Mouse (Mus musculus) forebrain, embryonic 13.5 days (tissue): Measurements from ENCODE around the gene Patl2. TPM values are rescaled to one million over a fixed set of nuclear protein-coding genes. Genes with fewer than 3 reads are reported as not detected.
"Not testable (repeated sequence)": the region's sequence is repeated elsewhere in the genome, so short reads cannot be mapped to it uniquely, and the experiment has no call there.

Source experiments
- ATAC-seq: fragments of 200-750 bp; cut with Nextera tagmentation; 2 replicates; pipeline ENCODE4 v1.8.0; 2017
- H3K27ac ChIP-seq: fragments of 300-500 bp; sonication (generic); 2 replicates; pipeline ENCODE4 v1.5.1; 2015; ENCODE audit warnings: inconsistent platforms, mild to moderate bottlenecking, moderate library complexity
- H3K27me3 ChIP-seq: fragments of 300-500 bp; sonication (generic); 2 replicates; pipeline ENCODE4 v1.6.1; 2015; ENCODE audit warnings: mild to moderate bottlenecking, inconsistent platforms
- H3K36me3 ChIP-seq: fragments of 300-500 bp; sonication (generic); 2 replicates; pipeline ENCODE4 v1.6.1; 2015; ENCODE audit warnings: mild to moderate bottlenecking, inconsistent platforms; ENCODE audit not compliant: poor library complexity, severe bottlenecking
- H3K4me1 ChIP-seq: fragments of 300-500 bp; sonication (generic); 2 replicates; pipeline ENCODE4 v1.6.1; 2015; ENCODE audit warnings: inconsistent platforms
- H3K4me2 ChIP-seq: fragments of 300-500 bp; sonication (generic); 2 replicates; pipeline ENCODE4 v1.6.1; 2015; ENCODE audit warnings: inconsistent platforms, mild to moderate bottlenecking, moderate library complexity
- H3K4me3 ChIP-seq: fragments of 300-500 bp; sonication (generic); 2 replicates; pipeline ENCODE4 v1.5.1; 2015; ENCODE audit warnings: mild to moderate bottlenecking, inconsistent platforms
- H3K9ac ChIP-seq: fragments of 300-500 bp; sonication (generic); 2 replicates; pipeline ENCODE4 v1.6.1; 2015; ENCODE audit warnings: mild to moderate bottlenecking, inconsistent platforms
- H3K9me3 ChIP-seq: fragments of 300-500 bp; sonication (generic); replicated peaks from 2 replicates; pipeline ENCODE4 v1.6.1; 2016; ENCODE audit warnings: inconsistent platforms
- WGBS: fragments of 180-500 bp; shearing (Covaris S2); methylation state at CpG from one replicate; pipeline ENCODE4 v1.1.7; 2015; 5-methylcytosine and 5-hydroxymethylcytosine counted together
- polyA plus RNA-seq: library from polyadenylated mRNA; unstranded; fragments of >200 nt; fragmentation: Nextera tagmentation; extraction: Ambion mirVana; gene quantifications from 2 replicates; pipeline ENCODE4 v1.2.1, GENCODE M21; 2015

Patl2 gene
- polyA plus RNA-seq, 1 experiment from 2014 or later, result not detected

GRCm38 (mm10) chr2:122132618-122133017 is 53.4 kb downstream of the Patl2 start:
- H3K27ac ChIP-seq, result no peak overlapping the region
- no peaks in the 10 kb centered on the region for H3K4me1 ChIP-seq
- no peaks in the 10 kb centered on the region for H3K9me3 ChIP-seq
- H3K36me3 ChIP-seq, result no peaks in the 10 kb centered on the region
- WGBS, result 87% methylated on average over 2 of the region's 2 CpGs
- no peaks in the 10 kb centered on the region for H3K27me3 ChIP-seq
- no peak overlapping the region for H3K4me2 ChIP-seq
- no peak overlapping the region for H3K9ac ChIP-seq
- no peak for ATAC-seq
- H3K4me3 ChIP-seq, result no peak overlapping the region

DNA sequence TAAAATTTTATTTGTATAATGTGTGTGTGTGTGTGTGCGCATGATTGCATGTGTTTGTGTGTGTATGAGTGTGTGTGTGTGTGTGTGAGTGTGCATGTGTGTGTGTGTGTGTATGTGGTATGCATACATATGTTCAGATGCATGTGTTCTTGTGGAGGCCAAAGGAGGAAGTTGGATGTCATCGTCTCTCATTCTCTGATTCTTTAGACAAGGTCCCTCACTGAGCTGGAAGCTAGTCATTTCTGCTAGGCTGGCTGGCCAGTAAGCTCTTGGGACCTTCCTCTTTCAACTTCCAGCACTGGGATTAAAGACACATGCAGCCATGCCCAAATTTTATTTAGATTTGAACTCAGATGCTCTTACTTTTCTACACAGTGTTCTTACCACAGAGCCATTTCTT is 53.9 kb downstream of the Patl2 start:
- WGBS, result 90% methylated on average over 2 of the region's 2 CpGs
- ATAC-seq, result no peak
- H3K4me2 ChIP-seq, result no peak overlapping the region

GRCm38 (mm10) chr2:122127635-122128034 is 58.4 kb downstream of the Patl2 start:
- Histone ChIP-seq H3K9ac (no peak overlapping the region), H3K27me3 (no peaks in the 10 kb centered on the region), H3K27ac (no peak overlapping the region), H3K4me3 (no peak overlapping the region), H3K36me3 (no peaks in the 10 kb centered on the region), H3K9me3 (no peaks in the 10 kb centered on the region), H3K4me1 (no peaks in the 10 kb centered on the region), H3K4me2 (no peak overlapping the region)
- no peak for ATAC-seq
- WGBS, result 86% methylated on average over 4 of the region's 4 CpGs

More for the DNA sequence above, 53.9 kb downstream of the Patl2 start:
- Histone ChIP-seq H3K4me1 (no peaks in the 10 kb centered on the region), H3K36me3 (no peaks in the 10 kb centered on the region), H3K9me3 (no peaks in the 10 kb centered on the region), H3K9ac (no peak overlapping the region), H3K4me3 (no peak overlapping the region), H3K27me3 (no peaks in the 10 kb centered on the region), H3K27ac (no peak overlapping the region)

GRCm38 (mm10) chr2:122126765-122127347 is 59.1 kb downstream of the Patl2 start:
- Histone ChIP-seq H3K36me3 (no peaks in the 10 kb centered on the region), H3K9me3 (no peaks in the 10 kb centered on the region), H3K27ac (no peak overlapping the region), H3K27me3 (no peaks in the 10 kb centered on the region), H3K4me3 (no peak overlapping the region), H3K4me1 (no peaks in the 10 kb centered on the region), H3K4me2 (no peak overlapping the region), H3K9ac (no peak overlapping the region)
- WGBS, result 47% methylated on average over 5 of the region's 5 CpGs
- no peak for ATAC-seq

DNA sequence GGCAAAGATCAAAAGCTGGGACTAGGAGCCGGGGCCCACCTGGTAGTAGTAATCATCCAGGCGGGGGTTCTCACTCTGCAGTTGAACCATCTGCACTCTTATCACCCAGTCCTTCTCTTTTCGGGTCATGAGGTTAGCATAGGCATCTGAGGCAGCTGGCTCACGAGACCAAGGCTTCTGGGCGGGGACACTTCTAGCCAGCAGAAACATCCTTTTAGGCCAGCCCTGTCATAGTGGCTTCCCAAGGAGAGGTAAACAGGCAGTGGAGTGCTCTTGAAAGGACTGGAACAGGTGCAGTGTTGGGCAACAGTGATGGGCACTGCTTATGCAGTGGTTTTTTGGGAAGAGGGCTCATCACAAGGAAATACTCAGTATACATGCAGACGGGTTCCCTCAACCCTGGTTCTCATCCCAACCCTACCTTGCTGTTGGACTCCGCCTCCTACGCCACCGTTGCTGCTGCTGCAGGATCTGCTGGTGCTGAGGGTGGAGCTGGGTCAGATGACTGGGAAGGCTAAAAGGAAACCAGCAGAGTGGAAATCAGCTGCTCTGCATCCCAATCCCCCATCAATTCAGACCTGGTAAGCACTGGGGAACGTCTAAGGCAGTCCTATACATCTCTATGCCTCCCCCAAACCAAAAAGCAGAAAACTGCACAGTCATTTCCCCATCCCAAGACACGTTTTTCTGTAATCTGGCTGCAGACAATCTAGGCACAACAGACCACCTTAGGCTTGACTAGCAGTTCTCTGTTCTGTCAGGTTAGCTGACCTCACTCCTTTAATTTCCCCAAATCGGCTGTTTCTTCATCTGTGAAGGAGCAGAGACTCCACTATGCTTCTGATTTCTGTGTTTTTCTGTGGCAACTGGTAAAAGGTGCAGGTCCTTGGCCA is 60.1 kb downstream of the Patl2 start:
- ATAC-seq, result no peak
- Histone ChIP-seq H3K9ac (no peak overlapping the region), H3K9me3 (no peaks in the 10 kb centered on the region), H3K27me3 (no peaks in the 10 kb centered on the region), H3K4me1 (no peaks in the 10 kb centered on the region), H3K36me3 (no peaks in the 10 kb centered on the region), H3K4me2 (no peak overlapping the region), H3K4me3 (no peak overlapping the region), H3K27ac (no peak overlapping the region)
- 60% methylated on average over 12 of the region's 12 CpGs for WGBS

GRCm38 (mm10) chr2:122117961-122118958 is 67.7 kb downstream of the Patl2 start, which contains the start of gene Spg11:
Spg11 (minus strand) TSS chr2:122118386.
- Histone ChIP-seq H3K4me3 (peak within 1 kb of the TSS; percentile 84), H3K4me1 (peaks cover 16% of the 10 kb centered on the region), H3K36me3 (peaks cover 10% of the 10 kb centered on the region), H3K9me3 (no peaks in the 10 kb centered on the region), H3K27me3 (no peaks in the 10 kb centered on the region), H3K4me2 (peak within 1 kb of the TSS; percentile 74), H3K9ac (peak within 1 kb of the TSS; percentile 91), H3K27ac (peak within 1 kb of the TSS; percentile 96)
- WGBS, result under 1% methylated on average over 47 of the region's 47 CpGs
- ATAC-seq, result peak; percentile 100

- peak overlapping the region; percentile 84; the same call in 1 of the 2 replicates for H3K4me3 ChIP-seq
- peaks cover 16% of the 10 kb centered on the region for H3K4me1 ChIP-seq
- H3K9me3 ChIP-seq, result no peaks in the 10 kb centered on the region
- no peak overlapping the region for H3K9ac ChIP-seq
- H3K4me2 ChIP-seq, result peak overlapping the region; percentile 74; the same call in 1 of the 2 replicates
- H3K27me3 ChIP-seq, result no peaks in the 10 kb centered on the region
- ATAC-seq, result no peak
- 88% methylated on average over 2 of the region's 2 CpGs for WGBS
- peaks cover 14% of the 10 kb centered on the region for H3K36me3 ChIP-seq
- H3K27ac ChIP-seq, result no peak overlapping the region
These were observed 69.1 kb downstream of the Patl2 start for GRCm38 (mm10) chr2:122116888-122117287.

DNA sequence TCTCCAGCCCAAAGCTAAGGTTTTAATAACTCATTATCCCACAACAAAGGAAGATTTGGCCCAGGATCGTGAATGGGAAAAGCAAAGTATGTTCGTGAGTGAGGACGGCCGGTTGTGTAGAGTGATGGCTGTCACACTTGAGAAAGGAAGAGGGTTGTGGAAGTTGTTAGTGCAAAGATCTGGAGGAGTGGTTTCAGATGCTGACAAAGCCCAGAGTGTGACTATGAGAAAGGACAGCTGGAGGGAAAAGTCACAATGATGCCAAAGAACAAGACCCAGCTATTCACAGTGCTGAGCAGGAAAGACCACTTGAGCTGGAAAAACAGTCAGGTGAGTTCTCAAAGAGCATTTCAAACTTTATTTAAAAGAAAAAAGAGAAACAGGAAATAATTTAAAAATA is 76.3 kb downstream of the Patl2 start:
- Histone ChIP-seq H3K4me3 (no peak overlapping the region), H3K9ac (no peak overlapping the region), H3K27me3 (no peaks in the 10 kb centered on the region), H3K4me1 (no peaks in the 10 kb centered on the region), H3K36me3 (peaks cover 52% of the 10 kb centered on the region), H3K9me3 (no peaks in the 10 kb centered on the region), H3K27ac (no peak overlapping the region), H3K4me2 (no peak overlapping the region)
- ATAC-seq, result no peak
- WGBS, result 81% methylated on average over 4 of the region's 4 CpGs

GRCm38 (mm10) chr2:122108101-122108500 is 77.9 kb downstream of the Patl2 start:
- H3K9me3 ChIP-seq, result no peaks in the 10 kb centered on the region
- H3K9ac ChIP-seq, result no peak overlapping the region
- ATAC-seq, result no peak
- no peak overlapping the region for H3K4me3 ChIP-seq
- H3K36me3 ChIP-seq, result peaks cover 53% of the 10 kb centered on the region
- H3K4me2 ChIP-seq, result no peak overlapping the region
- H3K4me1 ChIP-seq, result no peaks in the 10 kb centered on the region
- no peaks in the 10 kb centered on the region for H3K27me3 ChIP-seq
- no peak overlapping the region for H3K27ac ChIP-seq
- WGBS, result 90% methylated on average over 14 of the region's 14 CpGs

DNA sequence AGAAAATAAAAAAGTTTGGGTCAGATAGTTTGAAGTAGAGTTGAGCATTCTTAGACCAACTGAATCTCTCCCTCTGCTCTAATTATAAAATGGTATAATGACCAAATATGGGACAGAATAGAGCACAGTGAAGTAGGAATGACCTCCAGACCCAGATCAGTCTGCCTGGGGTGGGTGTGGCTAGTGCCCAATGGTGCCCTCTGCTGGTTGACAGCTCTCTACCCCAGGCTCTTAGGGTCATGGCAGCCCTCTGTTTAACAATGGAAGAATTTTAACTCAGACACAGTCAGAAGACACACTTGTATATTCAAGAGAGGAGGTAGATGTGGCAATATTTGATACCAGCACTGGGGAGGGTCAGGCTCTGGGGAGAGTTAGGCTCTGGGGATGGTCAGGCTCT is 83.9 kb downstream of the Patl2 start:
- no peaks in the 10 kb centered on the region for H3K9me3 ChIP-seq
- H3K4me1 ChIP-seq, result no peaks in the 10 kb centered on the region
- H3K4me2 ChIP-seq, result no peak overlapping the region
- no peak overlapping the region for H3K4me3 ChIP-seq
- no peak overlapping the region for H3K9ac ChIP-seq
- no peak for ATAC-seq
- H3K27me3 ChIP-seq, result no peaks in the 10 kb centered on the region
- H3K27ac ChIP-seq, result no peak overlapping the region
- H3K36me3 ChIP-seq, result peaks cover 74% of the 10 kb centered on the region

DNA sequence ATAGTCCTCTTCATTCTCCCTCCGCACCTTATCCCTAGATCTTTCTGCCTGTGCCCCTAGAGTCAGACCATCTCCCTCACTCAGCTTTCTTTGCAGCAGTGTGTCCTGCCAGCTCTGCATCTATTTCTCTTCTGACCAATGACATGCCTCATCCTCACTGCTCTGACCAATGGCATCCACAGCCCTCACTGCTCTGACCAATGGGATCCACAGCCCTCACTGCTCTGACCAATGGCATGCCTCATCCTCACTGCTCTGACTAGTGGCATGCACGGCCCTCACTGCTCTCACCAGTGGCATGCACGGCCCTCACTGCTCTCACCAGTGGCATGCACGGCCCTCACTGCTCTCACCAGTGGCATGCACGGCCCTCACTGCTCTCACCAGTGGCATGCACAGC is 88.3 kb downstream of the Patl2 start:
- not testable (repeated sequence) for H3K4me1 ChIP-seq

More for the DNA sequence above, 88.3 kb downstream of the Patl2 start:
- not testable (repeated sequence) for H3K27me3 ChIP-seq, H3K4me2 ChIP-seq, H3K9ac ChIP-seq, H3K27ac ChIP-seq, H3K4me3 ChIP-seq, H3K9me3 ChIP-seq, ATAC-seq
- H3K36me3 ChIP-seq, result peaks cover 94% of the 10 kb centered on the region
- 81% methylated on average over 5 of the region's 5 CpGs for WGBS
